Mouse (Mus musculus) intestine, embryonic 16.5 days (tissue): ENCODE measurements around the gene Sema3d. TPM values are rescaled to one million over a fixed set of nuclear protein-coding genes. Genes with fewer than 3 reads are reported as not detected.

Source experiments
- ATAC-seq: fragments of 200-750 bp; cut with Nextera tagmentation; 2 replicates; pipeline ENCODE4 v1.8.0; 2017; ENCODE audit warnings: moderate TSS enrichment, moderate library complexity
- H3K27ac ChIP-seq: fragments of 300-500 bp; sonication (generic); 2 replicates; pipeline ENCODE4 v1.5.1; 2014; ENCODE audit warnings: mild to moderate bottlenecking, low read length
- H3K27me3 ChIP-seq: fragments of 300-500 bp; sonication (generic); replicated peaks from 2 replicates; pipeline ENCODE4 v1.6.1; 2014; ENCODE audit warnings: low read length, control low read depth, mixed read lengths; ENCODE audit not compliant: control insufficient read depth, insufficient read depth
- H3K36me3 ChIP-seq: fragments of 300-500 bp; sonication (generic); 2 replicates; pipeline ENCODE4 v1.6.1; 2014; ENCODE audit warnings: low read length, control low read depth; ENCODE audit not compliant: control insufficient read depth, insufficient read depth
- H3K4me1 ChIP-seq: fragments of 300-500 bp; sonication (generic); 2 replicates; pipeline ENCODE4 v1.6.1; 2014; ENCODE audit warnings: low read length, control low read depth, mixed read lengths; ENCODE audit not compliant: control insufficient read depth, insufficient read depth
- H3K4me2 ChIP-seq: fragments of 300-500 bp; sonication (generic); 2 replicates; pipeline ENCODE4 v1.6.1; 2014; ENCODE audit warnings: low read depth, low read length, control low read depth
- H3K4me3 ChIP-seq: fragments of 300-500 bp; sonication (generic); 2 replicates; pipeline ENCODE4 v1.5.1; 2014; ENCODE audit warnings: mild to moderate bottlenecking, low read length
- H3K9ac ChIP-seq: fragments of 300-500 bp; sonication (generic); 2 replicates; pipeline ENCODE4 v1.6.1; 2014; ENCODE audit warnings: low read depth, low read length
- H3K9me3 ChIP-seq: fragments of 300-500 bp; sonication (generic); 2 replicates; pipeline ENCODE4 v1.6.1; 2016; ENCODE audit warnings: low read length, control low read depth; ENCODE audit not compliant: control insufficient read depth
- WGBS: fragments of 180-500 bp; shearing (Covaris S2); extraction: QIAGEN DNeasy Blood & Tissue Kit; methylation state at CpG from one replicate; pipeline ENCODE4 v1.1.7; 2014; 5-methylcytosine and 5-hydroxymethylcytosine counted together
- polyA plus RNA-seq: library from polyadenylated mRNA; unstranded; fragments of >200 nt; fragmentation: Nextera tagmentation; extraction: Ambion mirVana; gene quantifications from 2 replicates; pipeline ENCODE4 v1.2.1, GENCODE M21; 2015

Gene Sema3d
- polyA plus RNA-seq, 1 experiment from 2014 or later, result 7.3 TPM

- no peak overlapping the region for H3K4me3 ChIP-seq
- no peaks in the 10 kb centered on the region for H3K27me3 ChIP-seq
- no peak overlapping the region for H3K27ac ChIP-seq
- H3K9me3 ChIP-seq, result no peaks in the 10 kb centered on the region
- H3K4me2 ChIP-seq, result no peak overlapping the region
- no peaks in the 10 kb centered on the region for H3K36me3 ChIP-seq
- H3K9ac ChIP-seq, result no peak overlapping the region
- H3K4me1 ChIP-seq, result no peaks in the 10 kb centered on the region
- ATAC-seq, result no peak
- 35% methylated on average over 2 of the region's 2 CpGs for WGBS
These were observed 158.1 kb downstream of the Sema3d start for GRCm38 (mm10) chr5:12541268-12541667.

- no peak overlapping the region for H3K4me2 ChIP-seq
- ATAC-seq, result no peak
- no peaks in the 10 kb centered on the region for H3K36me3 ChIP-seq
- no peak overlapping the region for H3K9ac ChIP-seq
- H3K27me3 ChIP-seq, result no peaks in the 10 kb centered on the region
- H3K4me3 ChIP-seq, result no peak overlapping the region
- no peak overlapping the region for H3K27ac ChIP-seq
- WGBS, result 90% methylated on average over 8 of the region's 8 CpGs
- H3K4me1 ChIP-seq, result no peaks in the 10 kb centered on the region
- H3K9me3 ChIP-seq, result no peaks in the 10 kb centered on the region
These were observed 166.0 kb downstream of the Sema3d start for GRCm38 (mm10) chr5:12549046-12549669.

GRCm38 (mm10) chr5:12555401-12555800, 172.2 kb downstream of the Sema3d start:
- H3K4me1 ChIP-seq, result no peaks in the 10 kb centered on the region
- no peak overlapping the region for H3K4me3 ChIP-seq
- H3K36me3 ChIP-seq, result no peaks in the 10 kb centered on the region
- no peaks in the 10 kb centered on the region for H3K9me3 ChIP-seq
- WGBS, result 85% methylated on average over 3 of the region's 3 CpGs
- no peak overlapping the region for H3K9ac ChIP-seq
- no peak overlapping the region for H3K27ac ChIP-seq
- H3K4me2 ChIP-seq, result no peak overlapping the region
- ATAC-seq, result no peak
- H3K27me3 ChIP-seq, result no peaks in the 10 kb centered on the region

- H3K27me3 ChIP-seq, result no peaks in the 10 kb centered on the region
- H3K4me2 ChIP-seq, result no peak overlapping the region
- no peaks in the 10 kb centered on the region for H3K4me1 ChIP-seq
- 52% methylated on average over 2 of the region's 2 CpGs for WGBS
- no peak overlapping the region for H3K9ac ChIP-seq
- no peak overlapping the region for H3K27ac ChIP-seq
- no peaks in the 10 kb centered on the region for H3K36me3 ChIP-seq
- no peak for ATAC-seq
- no peak overlapping the region for H3K4me3 ChIP-seq
- H3K9me3 ChIP-seq, result no peaks in the 10 kb centered on the region
These were observed 174.7 kb downstream of the Sema3d start for GRCm38 (mm10) chr5:12557889-12558288.

GRCm38 (mm10) chr5:12561740-12562139, 178.6 kb downstream of the Sema3d start:
- no peaks in the 10 kb centered on the region for H3K27me3 ChIP-seq
- no peak overlapping the region for H3K9ac ChIP-seq
- H3K9me3 ChIP-seq, result no peaks in the 10 kb centered on the region
- no peaks in the 10 kb centered on the region for H3K36me3 ChIP-seq
- H3K4me2 ChIP-seq, result no peak overlapping the region
- H3K27ac ChIP-seq, result no peak overlapping the region
- H3K4me3 ChIP-seq, result no peak overlapping the region
- no peaks in the 10 kb centered on the region for H3K4me1 ChIP-seq
- no peak for ATAC-seq
- 28% methylated on average over 2 of the region's 2 CpGs for WGBS

- H3K27ac ChIP-seq, result no peak overlapping the region
- H3K9me3 ChIP-seq, result no peaks in the 10 kb centered on the region
- no peaks in the 10 kb centered on the region for H3K36me3 ChIP-seq
- no peak overlapping the region for H3K9ac ChIP-seq
- no peak overlapping the region for H3K4me3 ChIP-seq
- no peaks in the 10 kb centered on the region for H3K4me1 ChIP-seq
- 40% methylated on average over 5 of the region's 5 CpGs for WGBS
- H3K27me3 ChIP-seq, result no peaks in the 10 kb centered on the region
- no peak overlapping the region for H3K4me2 ChIP-seq
- peak; percentile 26; the same call in 1 of the 2 replicates for ATAC-seq
These were observed 179.0 kb downstream of the Sema3d start for GRCm38 (mm10) chr5:12562204-12562603.

GRCm38 (mm10) chr5:12563132-12563531, 179.9 kb downstream of the Sema3d start:
- 83% methylated on average over 11 of the region's 11 CpGs for WGBS
- no peak overlapping the region for H3K27ac ChIP-seq
- H3K9me3 ChIP-seq, result no peaks in the 10 kb centered on the region
- no peak overlapping the region for H3K9ac ChIP-seq
- no peaks in the 10 kb centered on the region for H3K4me1 ChIP-seq
- H3K4me3 ChIP-seq, result no peak overlapping the region
- ATAC-seq, result no peak
- no peak overlapping the region for H3K4me2 ChIP-seq
- H3K27me3 ChIP-seq, result no peaks in the 10 kb centered on the region
- H3K36me3 ChIP-seq, result no peaks in the 10 kb centered on the region

- Histone ChIP-seq H3K9ac (no peak overlapping the region), H3K27me3 (no peaks in the 10 kb centered on the region), H3K4me1 (no peaks in the 10 kb centered on the region), H3K4me3 (no peak overlapping the region), H3K4me2 (no peak overlapping the region), H3K36me3 (no peaks in the 10 kb centered on the region), H3K27ac (no peak overlapping the region), H3K9me3 (no peaks in the 10 kb centered on the region)
- ATAC-seq, result no peak
- 60% methylated on average over 2 of the region's 2 CpGs for WGBS
These were observed 181.5 kb downstream of the Sema3d start for GRCm38 (mm10) chr5:12564602-12565220.

- Histone ChIP-seq H3K4me1 (no peaks in the 10 kb centered on the region), H3K4me2 (no peak overlapping the region), H3K36me3 (no peaks in the 10 kb centered on the region), H3K9ac (no peak overlapping the region), H3K27ac (no peak overlapping the region), H3K4me3 (no peak overlapping the region), H3K9me3 (no peaks in the 10 kb centered on the region), H3K27me3 (no peaks in the 10 kb centered on the region)
- no peak for ATAC-seq
- 65% methylated on average over 1 of the region's 1 CpGs for WGBS
These were observed 183.4 kb downstream of the Sema3d start for GRCm38 (mm10) chr5:12566568-12566967.

GRCm38 (mm10) chr5:12574551-12574950, 191.4 kb downstream of the Sema3d start:
- Histone ChIP-seq H3K4me3 (no peak overlapping the region), H3K27ac (no peak overlapping the region), H3K9me3 (no peaks in the 10 kb centered on the region), H3K9ac (no peak overlapping the region), H3K36me3 (no peaks in the 10 kb centered on the region), H3K4me2 (no peak overlapping the region), H3K27me3 (no peaks in the 10 kb centered on the region), H3K4me1 (no peaks in the 10 kb centered on the region)
- 66% methylated on average over 4 of the region's 4 CpGs for WGBS
- ATAC-seq, result no peak
